Mouse (Mus musculus) cerebellum, postnatal 36 days (tissue): Measurements from ENCODE around the gene Anapc11.
"Not testable (repeated sequence)": the region's sequence is repeated elsewhere in the genome, so short reads cannot be mapped to it uniquely, and the experiment has no call there.

ENCODE experiments used
- DNase-seq, 2 experiments: peaks; one replicate each; pipeline ENCODE4 v3.0.0; 2021 to 2022; ENCODE audit warnings: mixed read lengths in 2 of 2

The Anapc11 gene

GRCm38 (mm10) chr11:120575940-120576339, 22.3 kb upstream of the Anapc11 start:
- DNase-seq: no peak

- DNase-seq: no peak
These were observed 21.7 kb upstream of the Anapc11 start for GRCm38 (mm10) chr11:120576365-120576981.

GRCm38 (mm10) chr11:120577211-120578023, 20.8 kb upstream of the Anapc11 start:
- DNase-seq: peak; percentile 12 to 28

GRCm38 (mm10) chr11:120578024-120578693, 20.1 kb upstream of the Anapc11 start:
- DNase-seq: peak in 1 of 2 experiments; percentile 10

GRCm38 (mm10) chr11:120578694-120579243, 19.5 kb upstream of the Anapc11 start:
- DNase-seq: peak in 1 of 2 experiments; percentile 16

- peak; percentile 76 to 79 for DNase-seq
These were observed 18.7 kb upstream of the Anapc11 start for GRCm38 (mm10) chr11:120579316-120580107.

- peak; percentile 20 to 25 for DNase-seq
These were observed 18.0 kb upstream of the Anapc11 start for GRCm38 (mm10) chr11:120580190-120580589.

- peak; percentile 45 to 46 for DNase-seq
These were observed 17.3 kb upstream of the Anapc11 start for GRCm38 (mm10) chr11:120580871-120581331.

- peak; percentile 85 to 91 for DNase-seq
These were observed 16.5 kb upstream of the Anapc11 start, which contains the start of gene Arhgdia for GRCm38 (mm10) chr11:120581490-120582267. Gene Arhgdia, minus strand, starts transcription at chr11:120581624.

GRCm38 (mm10) chr11:120582268-120582981, 15.8 kb upstream of the Anapc11 start:
- peak in 1 of 2 experiments; percentile 45 for DNase-seq

GRCm38 (mm10) chr11:120582982-120583293, 15.3 kb upstream of the Anapc11 start:
- not testable (repeated sequence) for DNase-seq

- DNase-seq: no peak
These were observed 14.3 kb upstream of the Anapc11 start for GRCm38 (mm10) chr11:120583937-120584336.

- DNase-seq: no peak
These were observed 9.7 kb upstream of the Anapc11 start for GRCm38 (mm10) chr11:120588531-120588930.

- DNase-seq: peak in 1 of 2 experiments; percentile 27
These were observed 683 bp upstream of the Anapc11 start for GRCm38 (mm10) chr11:120597240-120598235.

- DNase-seq: no peak
These were observed 849 bp downstream of the Anapc11 start for GRCm38 (mm10) chr11:120598990-120599549.

GRCm38 (mm10) chr11:120600716-120601115, 2.5 kb downstream of the Anapc11 start:
- DNase-seq: no peak

- DNase-seq: no peak
These were observed 5.3 kb downstream of the Anapc11 start for GRCm38 (mm10) chr11:120603545-120603944.

GRCm38 (mm10) chr11:120605667-120606066, 7.4 kb downstream of the Anapc11 start:
- DNase-seq: no peak

GRCm38 (mm10) chr11:120606764-120607163, 8.5 kb downstream of the Anapc11 start:
- DNase-seq: no peak
